Mouse (Mus musculus) liver, postnatal 0 days (tissue): ENCODE measurements around the gene Syt11. TPM values are rescaled to one million over a fixed set of nuclear protein-coding genes. Genes with fewer than 3 reads are reported as not detected.

Source experiments
- ATAC-seq: fragments of 200-750 bp; cut with Nextera tagmentation; 2 replicates; pipeline ENCODE4 v1.8.0; 2017; ENCODE audit warnings: mild to moderate bottlenecking, moderate library complexity
- DNase-seq: peaks from one replicate; pipeline ENCODE4 v3.0.0-alpha.2; 2016
- H3K27ac ChIP-seq: fragments of 300-500 bp; sonication (generic); 2 replicates; pipeline ENCODE4 v1.5.1; 2014; ENCODE audit warnings: antibody characterized with exemption, moderate library complexity, mild to moderate bottlenecking, low read depth
- H3K27me3 ChIP-seq: fragments of 300-500 bp; sonication (generic); 2 replicates; pipeline ENCODE4 v1.6.1; 2014; ENCODE audit warnings: low read length, control low read depth, mixed read lengths; ENCODE audit not compliant: insufficient read depth
- H3K36me3 ChIP-seq: fragments of 300-500 bp; sonication (generic); replicated peaks from 2 replicates; pipeline ENCODE4 v1.6.1; 2014; ENCODE audit warnings: mild to moderate bottlenecking, control low read depth, low read length, moderate library complexity, mixed read lengths; ENCODE audit not compliant: insufficient read depth
- H3K4me1 ChIP-seq: fragments of 300-500 bp; sonication (generic); 2 replicates; pipeline ENCODE4 v1.6.1; 2014; ENCODE audit warnings: antibody characterized with exemption, mild to moderate bottlenecking, control low read depth; ENCODE audit not compliant: insufficient read depth
- H3K4me2 ChIP-seq: fragments of 300-500 bp; sonication (generic); 2 replicates; pipeline ENCODE4 v1.6.1; 2014; ENCODE audit warnings: low read depth, mild to moderate bottlenecking, low read length, moderate library complexity, mixed read lengths
- H3K4me3 ChIP-seq: fragments of 300-500 bp; sonication (generic); 2 replicates; pipeline ENCODE4 v1.5.1; 2014; ENCODE audit warnings: low read depth, low read length
- H3K9ac ChIP-seq: fragments of 300-500 bp; sonication (generic); replicated peaks from 2 replicates; pipeline ENCODE4 v1.6.1; 2014; ENCODE audit warnings: mild to moderate bottlenecking, moderate library complexity
- H3K9me3 ChIP-seq: fragments of 300-500 bp; sonication (generic); 2 replicates; pipeline ENCODE4 v1.6.1; 2016; ENCODE audit warnings: mild to moderate bottlenecking, control low read depth, low read length, mixed read lengths
- CTCF ChIP-seq: sonication (generic); IDR thresholded peaks from 2 replicates; pipeline ENCODE4 v1.5.1; 2016; ENCODE audit warnings: antibody characterized with exemption, low read depth
- EP300 ChIP-seq: IDR thresholded peaks from 2 replicates; pipeline ENCODE4 v1.6.1; 2016; ENCODE audit warnings: antibody characterized with exemption, low read depth, mild to moderate bottlenecking
- WGBS: fragments of 180-500 bp; shearing (Covaris S2); extraction: QIAGEN DNeasy Blood & Tissue Kit; methylation state at CpG from one replicate; pipeline ENCODE4 v1.1.7; 2014; ENCODE audit not compliant: insufficient replicate concordance; 5-methylcytosine and 5-hydroxymethylcytosine counted together
- polyA plus RNA-seq: library from polyadenylated mRNA; unstranded; fragments of >200 nt; fragmentation: Nextera tagmentation; extraction: Ambion mirVana; gene quantifications from 2 replicates; pipeline ENCODE4 v1.2.1, GENCODE M21; 2015

The Syt11 gene
- polyA plus RNA-seq, 1 experiment from 2014 or later = 0.51 TPM

DNA sequence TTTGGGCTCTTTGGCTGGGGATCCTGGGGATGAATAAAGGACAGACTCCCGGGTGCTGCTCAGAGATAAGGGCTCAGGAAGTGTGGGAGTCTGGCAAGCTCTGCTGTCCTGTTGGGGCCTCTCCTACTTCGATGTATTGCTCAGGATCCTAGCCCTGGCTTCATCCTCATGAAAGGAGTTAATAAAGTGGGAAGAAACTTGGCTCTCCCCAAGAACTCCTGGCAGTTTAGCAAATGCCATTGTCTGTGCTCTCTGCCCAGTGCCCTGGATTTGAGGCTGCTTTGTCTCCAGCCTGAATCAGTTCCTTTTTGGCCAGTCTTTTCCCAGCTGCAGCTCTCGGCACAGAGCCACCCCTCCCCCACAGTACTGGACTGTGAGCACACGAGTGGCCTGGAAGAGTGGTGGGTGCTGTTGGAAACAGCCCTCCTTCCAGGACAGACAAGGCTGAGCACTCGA is 16.9 kb downstream of the Syt11 start:
- Histone ChIP-seq H3K36me3 (no peaks in the 10 kb centered on the region), H3K27me3 (no peaks in the 10 kb centered on the region), H3K9me3 (no peaks in the 10 kb centered on the region), H3K9ac (0 out of 2 replicates have a peak overlapping the region, but pooled peaks have one; percentile 6), H3K4me1 (peaks cover 3% of the 10 kb centered on the region; the same call in 1 of the 2 replicates), H3K4me3 (no peak overlapping the region), H3K4me2 (no peak overlapping the region), H3K27ac (peak overlapping the region; percentile 25; the same call in 1 of the 2 replicates)
- ATAC-seq = peak; percentile 58
- TF ChIP-seq CTCF (no peak), EP300 (no peak)
- WGBS = 21% methylated on average over 5 of the region's 5 CpGs
- no peak for DNase-seq

DNA sequence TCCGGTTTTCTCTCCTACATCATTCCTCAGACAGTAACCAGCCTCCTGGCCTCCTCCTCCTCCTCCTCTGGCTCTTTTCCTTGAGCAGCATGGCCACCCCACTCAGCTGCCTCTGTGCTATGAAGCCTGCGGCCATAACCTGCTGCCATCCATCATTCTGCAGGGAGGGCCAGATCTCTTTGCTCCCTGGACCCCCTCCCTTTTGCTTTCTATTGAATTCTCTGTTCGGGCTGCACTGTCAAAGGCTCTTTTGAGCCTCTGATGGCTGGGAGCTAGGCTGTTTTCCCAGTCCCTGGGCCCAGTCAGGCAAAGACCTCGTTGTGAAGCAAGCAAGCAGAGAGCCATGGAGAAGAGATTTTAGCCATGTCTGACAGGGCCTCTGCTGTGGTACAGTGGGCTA is 18.7 kb downstream of the Syt11 start:
- no peak overlapping the region for H3K27ac ChIP-seq
- H3K4me2 ChIP-seq = no peak overlapping the region
- H3K9me3 ChIP-seq = no peaks in the 10 kb centered on the region
- H3K4me3 ChIP-seq = no peak overlapping the region
- ATAC-seq (no peak), DNase-seq (no peak)
- H3K27me3 ChIP-seq = no peaks in the 10 kb centered on the region
- WGBS = 57% methylated on average over 4 of the region's 4 CpGs
- no peak overlapping the region for H3K9ac ChIP-seq
- no peak for TF ChIP-seq EP300
- TF ChIP-seq CTCF = no peak
- peaks cover 3% of the 10 kb centered on the region; the same call in 1 of the 2 replicates for H3K4me1 ChIP-seq
- no peaks in the 10 kb centered on the region for H3K36me3 ChIP-seq

DNA sequence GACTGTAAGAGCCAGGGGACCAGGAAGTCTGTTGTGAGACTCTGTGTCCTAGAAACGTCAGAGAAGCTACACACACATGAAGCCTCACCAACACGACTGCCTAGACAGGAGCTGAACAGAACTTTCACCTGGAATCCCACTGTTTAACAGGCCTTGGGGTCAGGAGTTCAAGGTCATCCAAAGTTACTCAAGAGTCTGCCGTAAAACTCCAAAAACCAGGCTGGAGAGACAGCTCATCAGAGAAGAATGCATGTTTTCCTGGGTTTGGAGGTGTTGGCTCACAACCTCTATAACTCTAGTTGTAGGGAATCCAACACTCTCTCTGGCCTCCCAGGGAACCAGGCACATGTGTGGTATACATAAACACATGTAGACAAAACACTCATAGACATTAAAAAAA is 19.4 kb downstream of the Syt11 start:
- no peaks in the 10 kb centered on the region for H3K9me3 ChIP-seq
- H3K36me3 ChIP-seq = no peaks in the 10 kb centered on the region
- 55% methylated on average over 3 of the region's 3 CpGs for WGBS
- TF ChIP-seq CTCF (no peak), EP300 (no peak)
- H3K4me3 ChIP-seq = no peak overlapping the region
- H3K9ac ChIP-seq = no peak overlapping the region
- H3K4me1 ChIP-seq = peaks cover 3% of the 10 kb centered on the region; the same call in 1 of the 2 replicates
- H3K4me2 ChIP-seq = no peak overlapping the region
- DNase-seq (no peak), ATAC-seq (peak; percentile 49)
- H3K27ac ChIP-seq = no peak overlapping the region
- H3K27me3 ChIP-seq = no peaks in the 10 kb centered on the region

DNA sequence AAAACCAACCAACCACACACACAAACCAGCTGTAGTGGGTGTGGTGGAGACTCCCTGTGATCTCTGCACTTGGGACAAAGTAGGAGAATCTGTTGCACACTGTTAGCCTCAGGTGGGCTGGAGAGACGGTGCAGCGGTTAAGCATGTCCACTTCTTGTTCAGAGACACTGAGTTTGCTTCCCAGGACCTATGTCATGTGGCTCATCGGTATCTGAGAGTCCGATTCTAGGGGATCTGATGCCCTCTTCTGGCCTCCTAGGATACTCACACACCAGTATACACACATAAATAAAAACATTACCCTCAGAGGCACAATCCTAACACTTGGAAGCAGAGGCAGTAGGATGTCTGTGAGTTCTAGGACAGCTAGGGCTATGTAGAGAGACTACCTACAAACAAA is 20.7 kb downstream of the Syt11 start:
- no peaks in the 10 kb centered on the region for H3K27me3 ChIP-seq
- no peak overlapping the region for H3K27ac ChIP-seq
- H3K4me1 ChIP-seq = peaks cover 3% of the 10 kb centered on the region; the same call in 1 of the 2 replicates
- TF ChIP-seq EP300 (no peak), CTCF (peak; percentile 50)
- H3K4me3 ChIP-seq = no peak overlapping the region
- no peaks in the 10 kb centered on the region for H3K36me3 ChIP-seq
- 50% methylated on average over 4 of the region's 4 CpGs for WGBS
- no peaks in the 10 kb centered on the region for H3K9me3 ChIP-seq
- DNase-seq (no peak), ATAC-seq (peak; percentile 44; the same call in 1 of the 2 replicates)
- no peak overlapping the region for H3K9ac ChIP-seq
- no peak overlapping the region for H3K4me2 ChIP-seq

DNA sequence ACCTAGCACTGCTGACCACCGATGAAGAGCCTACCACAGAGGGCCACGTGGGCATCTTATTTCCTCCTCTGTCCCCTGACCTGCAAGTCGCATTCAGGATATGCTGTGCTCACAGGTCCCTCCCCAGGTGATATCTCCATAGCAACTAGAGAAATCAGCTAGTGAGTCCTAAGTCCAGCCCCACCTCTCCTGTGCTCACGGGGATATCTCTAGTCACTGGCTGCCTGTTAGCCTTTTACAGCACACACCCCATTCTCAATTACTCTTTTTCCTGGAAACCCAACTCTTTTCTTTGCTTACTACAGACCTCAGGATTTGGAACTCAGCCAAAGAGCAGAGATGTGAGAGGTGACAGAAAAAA is 28.1 kb downstream of the Syt11 start:
- Histone ChIP-seq H3K4me3 (no peak overlapping the region), H3K9me3 (peaks cover 3% of the 10 kb centered on the region; the same call in 1 of the 2 replicates), H3K27me3 (no peaks in the 10 kb centered on the region), H3K4me1 (no peaks in the 10 kb centered on the region), H3K9ac (no peak overlapping the region), H3K36me3 (no peaks in the 10 kb centered on the region), H3K4me2 (no peak overlapping the region), H3K27ac (no peak overlapping the region)
- ATAC-seq (no peak), DNase-seq (no peak)
- 59% methylated on average over 4 of the region's 4 CpGs for WGBS
- no peak for TF ChIP-seq CTCF
- TF ChIP-seq EP300 = no peak

DNA sequence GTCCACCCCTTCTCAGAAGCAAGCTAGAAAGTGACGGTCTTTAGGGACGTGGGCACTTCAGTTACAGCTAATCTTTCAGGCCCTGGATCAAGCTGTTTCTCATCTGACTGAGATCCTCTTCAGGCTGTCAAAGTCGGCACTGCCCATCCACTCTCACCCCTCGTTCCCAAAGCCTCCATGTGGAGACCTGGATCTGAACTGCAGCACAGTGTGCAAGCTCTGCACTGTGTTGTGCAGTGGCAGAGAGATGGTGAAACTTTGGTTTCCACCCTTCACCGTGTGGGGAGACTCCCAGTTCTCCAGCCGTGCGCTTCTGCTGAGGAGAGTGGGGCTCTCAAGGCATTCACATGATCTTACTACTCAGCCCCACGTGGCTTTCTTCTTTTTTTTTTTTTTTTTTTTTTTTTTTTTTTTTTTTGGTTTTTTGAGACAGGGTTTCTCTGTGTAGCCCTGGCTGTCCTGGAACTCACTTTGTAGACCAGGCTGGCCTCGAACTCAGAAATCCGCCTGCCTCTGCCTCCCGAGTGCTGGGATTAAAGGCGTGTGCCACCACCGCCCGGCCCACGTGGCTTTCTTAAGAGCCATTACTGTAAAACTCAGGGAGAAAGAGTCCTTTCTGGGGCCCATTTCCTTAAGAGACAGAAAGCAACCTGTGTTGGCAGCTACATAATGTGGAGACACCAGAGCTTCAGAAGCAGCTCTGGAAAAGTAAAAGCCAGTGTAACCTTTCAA is 28.7 kb downstream of the Syt11 start:
- no peaks in the 10 kb centered on the region for H3K4me1 ChIP-seq
- no peak overlapping the region for H3K27ac ChIP-seq
- WGBS = 74% methylated on average over 14 of the region's 15 CpGs
- no peak for ATAC-seq
- no peak overlapping the region for H3K4me2 ChIP-seq
- no peaks in the 10 kb centered on the region for H3K27me3 ChIP-seq
- no peak overlapping the region for H3K9ac ChIP-seq
- H3K4me3 ChIP-seq = no peak overlapping the region
- TF ChIP-seq EP300 = no peak
- no peak for TF ChIP-seq CTCF
- H3K9me3 ChIP-seq = peaks cover 3% of the 10 kb centered on the region; the same call in 1 of the 2 replicates
- DNase-seq = no peak
- H3K36me3 ChIP-seq = no peaks in the 10 kb centered on the region
